Mouse (Mus musculus): ENCODE results near the gene Cars.

DNA sequence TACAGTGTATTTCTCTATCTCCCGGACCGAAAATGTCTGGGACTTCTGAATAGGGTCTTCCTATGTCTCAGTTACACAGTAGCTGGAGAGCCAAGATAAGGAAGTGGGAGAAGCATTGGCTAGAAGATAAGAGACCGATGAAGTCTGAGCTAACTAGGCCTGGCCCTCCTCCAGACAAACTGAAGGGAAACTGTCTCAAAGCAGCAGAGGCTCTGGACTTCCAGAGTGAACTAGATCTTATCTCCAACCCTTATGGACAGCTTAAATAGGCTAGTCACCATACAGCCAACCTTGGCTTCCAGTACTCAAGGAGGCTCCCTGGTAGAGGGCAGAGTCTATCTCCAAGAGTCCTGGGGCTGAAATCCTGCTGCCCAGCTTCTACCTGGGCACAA lies 34.2 kb downstream of the Cars start:
- TF ChIP-seq CTCF (IDR thresholded peaks at IDR 0.05; ENCODE audit: control insufficient read depth, insufficient read depth, insufficient replicate concordance, low read depth, low read length) (no peak), POLR2A (IDR thresholded peaks at IDR 0.05; ENCODE audit: control insufficient read depth, low read depth, low read length) (no peak)
